Mouse (Mus musculus): ENCODE results near the gene Bicd2. TPM values are rescaled to one million over a fixed set of nuclear protein-coding genes. Genes with fewer than 3 reads are reported as not detected.

The Bicd2 gene
- total and polyA plus RNA-seq, 3 experiments = 11.6 to 19.9 (median 19.5) TPM

- ATAC-seq (ENCODE audit: extremely low read depth, insufficient number of reproducible peaks, low FRiP score, poor library complexity, severe bottlenecking) (no peak), DNase-seq (ENCODE audit: low spot score) (no peak)
- Histone ChIP-seq H3K27me3 (ENCODE audit: insufficient read depth, low read length) (no peaks in the 10 kb centered on the region), H3K9me3 (replicated peaks) (no peaks in the 10 kb centered on the region), H3K4me3 (ENCODE audit: low read depth, low read length) (no peak overlapping the region), H3K4me1 (ENCODE audit: insufficient read depth, low read depth, low read length) (no peaks in the 10 kb centered on the region; the same call in 1 of the 2 replicates), H3K36me3 (replicated peaks) (peaks cover 91% of the 10 kb centered on the region)
- TF ChIP-seq TAL1 (conservative IDR thresholded peaks at IDR 0.05; ENCODE audit: low read depth, low read length) (no peak), GATA2 (IDR thresholded peaks at IDR 0.05; ENCODE audit: borderline replicate concordance, low read depth, low read length) (no peak), GATA1 (IDR thresholded peaks at IDR 0.05; ENCODE audit: borderline replicate concordance, low read length) (no peak), CTCF (IDR thresholded peaks at IDR 0.05; ENCODE audit: low read depth, low read length) (no peak), POLR2AphosphoS5 (IDR thresholded peaks at IDR 0.05; ENCODE audit: insufficient replicate concordance, low read depth, low read length) (no peak)
Measured at GRCm38 (mm10) chr13:49435745-49436144, 94.4 kb downstream of the Bicd2 start.

- Histone ChIP-seq H3K36me3 (replicated peaks) (peaks cover 90% of the 10 kb centered on the region), H3K4me3 (ENCODE audit: low read depth, low read length) (no peak overlapping the region), H3K27me3 (ENCODE audit: insufficient read depth, low read length) (no peaks in the 10 kb centered on the region), H3K9me3 (replicated peaks) (no peaks in the 10 kb centered on the region), H3K4me1 (ENCODE audit: insufficient read depth, low read depth, low read length) (no peaks in the 10 kb centered on the region)
- no peak for DNase-seq (ENCODE audit: low spot score)
- TF ChIP-seq TAL1 (conservative IDR thresholded peaks at IDR 0.05; ENCODE audit: low read depth, low read length) (no peak), GATA1 (IDR thresholded peaks at IDR 0.05; ENCODE audit: borderline replicate concordance, low read length) (no peak), POLR2AphosphoS5 (IDR thresholded peaks at IDR 0.05; ENCODE audit: insufficient replicate concordance, low read depth, low read length) (no peak), CTCF (IDR thresholded peaks at IDR 0.05; ENCODE audit: low read depth, low read length) (no peak), GATA2 (IDR thresholded peaks at IDR 0.05; ENCODE audit: borderline replicate concordance, low read depth, low read length) (no peak)
- no peak for ATAC-seq (ENCODE audit: extremely low read depth, insufficient number of reproducible peaks, low FRiP score, poor library complexity, severe bottlenecking)
Measured at GRCm38 (mm10) chr13:49436170-49436569, 94.8 kb downstream of the Bicd2 start.

Other genes starting within 250 kb of the Bicd2 start
- not detected in 2 replicates for gene Wnk2, start 193.6 kb upstream of the Bicd2 start, total RNA-seq (2014; fragmentation: Nextera tagmentation)
- 0.05 TPM in 1 of 2 replicates, not detected in the other for gene Wnk2, start 193.6 kb upstream of the Bicd2 start, total RNA-seq (2017)
- not detected in 2 replicates for gene Wnk2, start 193.6 kb upstream of the Bicd2 start, polyA plus RNA-seq (2012)
- 13.2 and 14.0 TPM in 2 replicates for gene Ninj1, start 154.1 kb upstream of the Bicd2 start, total RNA-seq (2014; fragmentation: Nextera tagmentation)
- gene Ninj1, start 154.1 kb upstream of the Bicd2 start, total RNA-seq (2017) = 10.1 and 12.3 TPM in 2 replicates
- 58.9 and 61.7 TPM in 2 replicates for gene Ninj1, start 154.1 kb upstream of the Bicd2 start, polyA plus RNA-seq (2012)
- gene Card19, start 125.5 kb upstream of the Bicd2 start, total RNA-seq (2014; fragmentation: Nextera tagmentation) = 8.4 and 9.2 TPM in 2 replicates
- 12.2 and 19.3 TPM in 2 replicates for gene Card19, start 125.5 kb upstream of the Bicd2 start, total RNA-seq (2017)
- 15.8 and 16.9 TPM in 2 replicates for gene Card19, start 125.5 kb upstream of the Bicd2 start, polyA plus RNA-seq (2012)
- 2.8 and 3.3 TPM in 2 replicates for gene Susd3, start 92.9 kb upstream of the Bicd2 start, total RNA-seq (2014; fragmentation: Nextera tagmentation)
- 8.6 and 15.9 TPM in 2 replicates for gene Susd3, start 92.9 kb upstream of the Bicd2 start, total RNA-seq (2017)
- 1.6 and 2.0 TPM in 2 replicates for gene Susd3, start 92.9 kb upstream of the Bicd2 start, polyA plus RNA-seq (2012)
- 3.9 and 4.7 TPM in 2 replicates for gene Fgd3, start 21.3 kb upstream of the Bicd2 start, total RNA-seq (2014; fragmentation: Nextera tagmentation)
- gene Fgd3, start 21.3 kb upstream of the Bicd2 start, total RNA-seq (2017) = 11.0 and 11.2 TPM in 2 replicates
- 3.6 and 4.1 TPM in 2 replicates for gene Fgd3, start 21.3 kb upstream of the Bicd2 start, polyA plus RNA-seq (2012)
- 4.5 and 4.8 TPM in 2 replicates for gene Ippk, start 79.7 kb downstream of the Bicd2 start, total RNA-seq (2014; fragmentation: Nextera tagmentation)
- gene Ippk, start 79.7 kb downstream of the Bicd2 start, total RNA-seq (2017) = 15.8 and 15.9 TPM in 2 replicates
- 1.3 and 2.3 TPM in 2 replicates for gene Ippk, start 79.7 kb downstream of the Bicd2 start, polyA plus RNA-seq (2012)
- 1.4 and 1.8 TPM in 2 replicates for gene Tes3-ps, start 151.7 kb downstream of the Bicd2 start, total RNA-seq (2014; fragmentation: Nextera tagmentation)
- 2.8 and 4.4 TPM in 2 replicates for gene Tes3-ps, start 151.7 kb downstream of the Bicd2 start, total RNA-seq (2017)
- gene Tes3-ps, start 151.7 kb downstream of the Bicd2 start, polyA plus RNA-seq (2012) = 0.01 TPM in 1 of 2 replicates, not detected in the other
- gene Ecm2, start 163.2 kb downstream of the Bicd2 start, total RNA-seq (2014; fragmentation: Nextera tagmentation) = not detected in 2 replicates
- gene Ecm2, start 163.2 kb downstream of the Bicd2 start, total RNA-seq (2017) = 0.16 and 0.17 TPM in 2 replicates
- gene Ecm2, start 163.2 kb downstream of the Bicd2 start, polyA plus RNA-seq (2012) = 0.01 TPM in 1 of 2 replicates, not detected in the other
- not detected in 2 replicates for gene Aspn, start 202.9 kb downstream of the Bicd2 start, total RNA-seq (2014; fragmentation: Nextera tagmentation)
- 0.06 TPM in 1 of 2 replicates, not detected in the other for gene Aspn, start 202.9 kb downstream of the Bicd2 start, total RNA-seq (2017)
- not detected in 2 replicates for gene Aspn, start 202.9 kb downstream of the Bicd2 start, polyA plus RNA-seq (2012)
- not detected in 2 replicates for gene Omd, start 240.9 kb downstream of the Bicd2 start, total RNA-seq (2014; fragmentation: Nextera tagmentation)
- 0.05 TPM in 1 of 2 replicates, not detected in the other for gene Omd, start 240.9 kb downstream of the Bicd2 start, total RNA-seq (2017)
- not detected in 2 replicates for gene Omd, start 240.9 kb downstream of the Bicd2 start, polyA plus RNA-seq (2012)